Mouse (Mus musculus) gastrocnemius, adult 8-10 months (tissue): ENCODE measurements at regions not wholly inside any gene's neighbourhood (a gene's known extent, or its start where the extent isn't known, plus 50 kb on each side); places are given as distances from the start of the nearest gene placed in this dataset.

Experiments used
- DNase-seq, 2 experiments: peaks; one replicate each; pipeline ENCODE4 v3.0.0; 2022; ENCODE audit warnings: low spot score in 2 of 2

DNA sequence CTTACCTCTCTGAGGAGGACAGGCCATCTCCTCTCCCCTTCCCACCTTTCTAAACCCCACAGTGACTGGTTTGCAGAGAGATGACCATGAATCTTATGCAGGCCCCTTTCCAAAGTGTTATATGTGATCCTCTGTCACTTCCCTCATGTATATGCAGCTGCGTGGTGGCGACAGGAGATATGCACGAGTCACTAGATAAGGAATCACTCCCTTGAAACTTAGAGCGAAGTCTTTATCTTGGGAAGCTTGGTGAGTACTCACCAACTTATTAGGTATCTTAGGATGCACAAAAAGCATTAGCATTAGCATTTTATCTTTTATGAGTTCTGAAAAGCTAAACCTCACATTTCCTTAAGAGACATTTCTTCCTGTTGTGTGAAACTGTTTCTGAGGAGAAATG lies 421.9 kb downstream of the Tmem161b start:
- DNase-seq: no peak

- DNase-seq: no peak
Observed at GRCm38 (mm10) chr13:84646899-84647298, 424.8 kb downstream of the Tmem161b start.

DNA sequence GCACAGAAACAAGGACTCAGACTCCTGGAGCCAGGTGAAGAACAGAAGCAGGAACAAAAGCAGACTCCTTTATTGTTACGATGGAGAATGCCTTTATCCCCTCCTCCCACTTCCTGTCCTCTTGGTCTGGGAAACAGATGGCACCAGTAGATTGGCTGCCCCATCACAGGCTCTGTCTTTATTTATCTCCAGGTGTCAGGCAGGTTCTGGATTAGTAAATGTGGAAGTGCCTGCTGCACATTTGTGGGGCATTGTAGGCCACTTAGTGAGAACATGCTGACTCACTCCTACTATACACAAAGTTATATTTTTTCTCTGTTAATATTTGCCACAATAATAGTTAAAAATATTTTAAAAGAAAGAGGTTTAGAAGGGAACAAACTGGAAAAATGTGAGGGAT lies 426.0 kb downstream of the Tmem161b start:
- no peak for DNase-seq

DNA sequence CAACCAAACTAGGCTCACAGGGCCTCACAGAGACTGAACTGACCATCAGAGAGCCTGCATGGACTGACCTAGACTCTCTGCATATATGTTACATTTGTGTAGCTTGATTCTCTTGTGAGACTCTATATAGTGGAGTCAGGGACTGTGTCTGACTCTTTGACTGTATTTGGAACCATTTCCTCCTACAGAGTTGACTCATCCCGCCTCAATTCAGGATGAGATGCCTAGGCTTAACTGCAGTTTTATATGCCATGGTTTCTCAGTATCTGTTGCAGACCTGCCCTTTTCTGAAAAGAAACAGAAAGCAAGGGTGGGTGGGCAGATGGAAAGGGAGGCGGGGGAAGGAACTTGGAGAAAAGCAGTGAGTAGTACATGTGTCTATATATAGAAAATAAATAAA lies 441.9 kb downstream of the Tmem161b start:
- no peak for DNase-seq

- DNase-seq: no peak
Observed at GRCm38 (mm10) chr13:84680971-84681370, 458.9 kb downstream of the Tmem161b start.

DNA sequence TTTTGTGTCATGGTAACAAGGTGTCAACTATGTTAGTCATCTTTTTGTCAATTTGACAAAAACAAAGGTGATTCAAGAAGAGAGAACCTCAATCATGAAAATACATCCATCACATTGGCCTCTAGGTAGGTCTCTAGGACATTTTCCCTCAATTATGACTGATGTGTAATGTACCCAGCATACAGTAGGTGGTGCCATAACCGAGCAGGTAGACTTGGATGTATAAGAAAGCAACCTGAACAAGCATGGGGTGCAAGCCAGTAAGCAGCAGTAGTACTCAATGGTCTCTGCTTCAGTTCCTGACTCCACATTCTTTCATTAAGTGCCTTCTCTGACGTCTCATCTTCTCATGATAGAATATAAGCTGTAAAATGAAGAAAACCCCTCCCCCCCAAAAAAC lies 463.8 kb downstream of the Tmem161b start:
- DNase-seq: no peak

DNA sequence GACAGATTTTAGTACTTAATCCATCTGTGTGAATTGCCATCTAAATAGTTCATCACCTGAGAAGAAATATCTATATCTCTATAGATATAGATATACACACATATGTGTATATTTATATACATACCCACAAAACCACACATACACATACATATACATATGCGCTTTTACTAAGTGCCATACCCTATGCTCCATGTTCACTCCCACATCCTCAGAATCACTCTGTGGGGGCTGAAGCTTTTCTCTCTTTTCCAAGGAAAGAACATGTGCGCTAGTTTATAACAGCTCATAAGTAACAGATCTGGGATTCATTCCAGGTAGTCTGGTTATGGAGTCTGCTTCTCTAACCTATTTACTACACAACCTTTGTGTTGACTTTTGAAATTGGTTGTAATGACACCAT lies 471.4 kb downstream of the Tmem161b start:
- DNase-seq: no peak

GRCm38 (mm10) chr13:84698472-84699080 lies 476.5 kb downstream of the Tmem161b start:
- no peak for DNase-seq

DNA sequence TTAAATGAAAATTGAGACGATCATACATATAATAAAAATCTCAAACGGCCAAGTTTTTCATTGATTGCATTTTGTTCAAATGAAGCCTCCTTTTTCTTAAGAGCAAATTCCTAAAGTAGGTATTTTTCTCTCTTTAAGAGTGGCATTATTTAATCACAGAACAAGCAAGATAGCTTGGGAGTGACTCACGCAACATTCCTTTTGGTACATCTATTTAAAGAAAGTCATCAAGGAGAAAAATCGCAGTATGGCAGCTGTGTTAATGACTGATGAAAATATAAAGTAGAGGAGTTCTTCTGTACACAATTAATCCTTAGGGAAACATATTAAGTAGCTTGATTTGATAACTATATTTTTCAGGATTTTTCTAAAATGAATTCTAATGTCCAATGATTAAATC lies 448.0 kb upstream of the Ccnh start:
- no peak for DNase-seq

DNA sequence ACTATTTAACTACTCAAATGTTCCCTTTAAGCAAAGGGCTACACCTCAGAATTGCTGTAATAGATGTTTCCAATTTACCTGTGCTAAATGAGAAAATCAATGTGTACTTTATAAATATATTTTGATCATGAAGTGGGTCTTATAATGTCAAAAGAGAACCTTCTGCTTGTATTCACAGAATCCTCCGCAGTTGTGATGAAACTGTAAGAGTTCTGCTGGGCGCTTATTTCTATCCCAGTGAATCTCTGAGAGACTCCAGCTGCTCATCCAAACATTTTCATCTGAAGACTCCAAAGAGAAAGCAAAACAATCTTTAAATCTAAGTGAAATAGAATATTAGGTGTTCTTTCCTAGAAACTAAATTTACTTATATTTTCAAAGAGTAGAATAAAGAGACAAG lies 440.9 kb upstream of the Ccnh start:
- DNase-seq: no peak

DNA sequence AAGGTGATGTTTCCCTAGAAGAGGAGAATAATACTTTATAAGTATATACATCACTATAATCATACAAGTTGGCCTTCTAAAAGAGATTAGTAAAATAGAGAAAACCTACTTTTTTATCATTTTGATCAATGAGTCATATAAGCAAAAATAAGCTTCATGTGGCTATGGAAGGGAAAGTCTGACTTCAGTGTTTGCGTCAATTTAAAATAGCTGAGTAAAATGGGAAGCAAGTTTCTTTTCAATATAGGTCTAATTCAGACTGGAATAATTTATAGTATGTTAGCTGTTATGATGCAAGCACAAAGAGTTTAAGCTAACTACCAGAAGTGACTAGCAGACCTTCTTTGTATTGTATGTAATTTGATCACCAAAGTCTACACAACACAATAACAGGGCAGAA lies 440.0 kb upstream of the Ccnh start:
- DNase-seq: no peak

DNA sequence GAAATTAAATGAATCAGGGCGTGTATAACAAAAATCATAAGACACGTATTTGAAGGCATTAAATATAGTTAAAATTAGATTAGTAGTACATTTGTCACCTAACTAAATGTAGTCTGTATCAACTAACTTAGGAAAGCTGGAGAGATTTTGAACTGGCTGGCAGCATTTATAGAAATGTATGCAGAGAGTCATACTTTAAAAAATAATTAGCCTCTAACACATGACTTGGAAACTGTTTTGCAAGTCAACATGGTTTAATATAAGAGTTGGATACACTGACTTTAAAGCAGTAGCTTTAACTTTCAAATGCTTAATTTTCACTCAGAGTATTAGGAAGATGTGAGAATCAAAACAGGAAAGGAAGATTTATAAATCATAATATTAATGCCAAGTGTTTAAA lies 439.1 kb upstream of the Ccnh start:
- DNase-seq: no peak

- DNase-seq: no peak
Observed at GRCm38 (mm10) chr13:84751576-84752490, 437.4 kb upstream of the Ccnh start.

GRCm38 (mm10) chr13:84752491-84752820 lies 436.8 kb upstream of the Ccnh start:
- no peak for DNase-seq

GRCm38 (mm10) chr13:84753751-84754500 lies 435.3 kb upstream of the Ccnh start:
- no peak for DNase-seq

GRCm38 (mm10) chr13:84754821-84755725 lies 434.1 kb upstream of the Ccnh start:
- no peak for DNase-seq

DNA sequence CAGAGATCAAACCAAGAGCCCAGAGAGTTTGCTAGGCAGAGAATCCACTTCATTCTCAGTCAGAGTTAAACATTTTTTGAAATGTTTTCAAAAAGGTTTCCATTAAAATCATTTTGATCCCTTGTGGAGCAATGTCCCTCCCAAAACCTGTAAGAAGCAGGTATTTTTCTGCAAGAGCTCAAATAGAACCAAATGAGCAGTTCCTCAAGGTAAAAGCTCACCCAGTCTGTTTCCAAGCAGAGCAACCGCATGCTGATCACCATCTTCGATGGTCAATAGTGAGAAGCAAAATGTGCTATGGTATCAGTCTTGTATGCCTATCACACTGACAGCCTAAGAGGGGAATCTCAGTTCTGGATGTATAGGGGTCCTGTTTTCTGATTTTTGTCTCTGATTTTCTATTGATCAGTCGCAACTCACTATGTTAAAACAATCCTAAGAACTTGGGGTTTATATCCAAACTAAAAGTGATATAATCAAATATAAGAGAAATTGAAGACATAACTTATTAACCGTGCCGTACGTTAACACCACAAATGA lies 432.3 kb upstream of the Ccnh start:
- no peak for DNase-seq

- no peak for DNase-seq
Observed at GRCm38 (mm10) chr13:84757896-84758567, 431.2 kb upstream of the Ccnh start.

GRCm38 (mm10) chr13:84758568-84758900 lies 430.7 kb upstream of the Ccnh start:
- peak in 1 of 2 experiments; percentile 3 for DNase-seq

DNA sequence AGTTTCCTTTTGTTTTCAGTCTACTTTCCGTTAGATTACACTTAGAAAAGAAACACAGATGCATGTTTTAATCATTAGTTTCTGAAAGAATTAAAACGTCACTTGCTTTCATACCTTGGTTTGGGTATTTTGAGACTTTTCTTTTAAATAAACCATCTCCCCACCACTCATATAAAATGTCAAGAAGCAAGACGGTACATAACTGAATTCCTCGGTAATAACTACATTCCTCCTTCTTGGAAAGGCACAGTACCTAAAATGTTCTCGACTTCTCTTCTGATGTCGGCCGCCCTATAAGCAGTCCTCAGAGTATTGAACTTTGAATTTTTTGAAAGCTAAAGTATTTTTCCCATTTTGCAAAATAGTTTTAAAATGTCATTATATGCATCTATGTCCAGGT lies 430.1 kb upstream of the Ccnh start:
- no peak for DNase-seq

DNA sequence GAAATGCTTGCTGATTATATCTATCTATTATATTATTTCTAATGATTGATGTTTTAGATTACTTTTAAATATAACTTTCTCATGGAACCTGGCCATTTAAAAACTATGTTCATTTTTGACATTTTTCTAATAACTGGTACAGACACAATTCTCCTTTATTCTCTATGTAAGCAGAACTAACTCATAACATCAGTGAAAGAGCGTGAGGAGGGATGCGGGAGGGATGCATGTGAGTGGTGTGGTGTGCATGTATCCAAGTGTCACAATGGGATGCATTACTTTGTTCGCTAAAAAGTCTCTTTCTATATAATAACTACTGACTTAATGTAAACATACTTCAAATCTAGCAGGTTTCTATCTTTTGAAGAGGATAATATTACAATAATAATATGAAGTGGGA lies 428.7 kb upstream of the Ccnh start:
- DNase-seq: no peak
